Mouse (Mus musculus): Measurements from ENCODE around the gene Gm20605. TPM values are rescaled to one million over a fixed set of nuclear protein-coding genes. Genes with fewer than 3 reads are reported as not detected.

Gm20605 gene
- polyA plus RNA-seq, 1 experiment, result 3.3 TPM

- Histone ChIP-seq H3K79me2 (ENCODE audit: control insufficient read depth, insufficient read depth) (no peaks in the 10 kb centered on the region), H3K4me2 (ENCODE audit: low read depth) (no peak overlapping the region), H3ac (ENCODE audit: control insufficient read depth, insufficient read length) (no peak overlapping the region), H3K36me3 (ENCODE audit: control insufficient read depth, insufficient read depth) (no peaks in the 10 kb centered on the region), H3K4me3 (no peak overlapping the region), H3K27me3 (ENCODE audit: control insufficient read depth, insufficient read depth, insufficient read length) (no peaks in the 10 kb centered on the region)
- TF ChIP-seq SRF (IDR thresholded peaks at IDR 0.05; ENCODE audit: control insufficient read depth, insufficient read length, low read depth) (no peak), REST (IDR thresholded peaks at IDR 0.05; ENCODE audit: insufficient read depth, insufficient read length) (no peak), TCF3 (IDR thresholded peaks at IDR 0.05; ENCODE audit: insufficient read length, low read depth) (no peak), USF1 (IDR thresholded peaks at IDR 0.05; ENCODE audit: low read depth) (no peak), E2F4 (IDR thresholded peaks at IDR 0.05; ENCODE audit: insufficient read depth) (no peak), CEBPB (IDR thresholded peaks at IDR 0.05; ENCODE audit: insufficient read depth, poor library complexity, severe bottlenecking) (no peak), TCF12 (IDR thresholded peaks at IDR 0.05; ENCODE audit: insufficient read depth, poor library complexity, severe bottlenecking) (no peak), POLR2A (IDR thresholded peaks at IDR 0.05; ENCODE audit: insufficient read length, low read depth) (no peak), MYOD1 (IDR thresholded peaks at IDR 0.05; ENCODE audit: control insufficient read depth in 1 of 3, insufficient read length in 2 of 3, low read depth in 2 of 3) (no peak)
Measured at GRCm38 (mm10) chr5:137647827-137648601, 19.0 kb downstream of the Gm20605 start.

GRCm38 (mm10) chr5:137649251-137649650 is 20.3 kb downstream of the Gm20605 start:
- TF ChIP-seq TCF12 (IDR thresholded peaks at IDR 0.05; ENCODE audit: insufficient read depth, poor library complexity, severe bottlenecking), result no peak
- TF ChIP-seq POLR2A (IDR thresholded peaks at IDR 0.05; ENCODE audit: insufficient read length, low read depth), result no peak
- TF ChIP-seq REST (IDR thresholded peaks at IDR 0.05; ENCODE audit: insufficient read depth, insufficient read length), result no peak
- no peak for TF ChIP-seq USF1 (IDR thresholded peaks at IDR 0.05; ENCODE audit: low read depth)
- no peak for TF ChIP-seq MYOD1 (IDR thresholded peaks at IDR 0.05; ENCODE audit: control insufficient read depth in 1 of 3, insufficient read length in 2 of 3, low read depth in 2 of 3)
- TF ChIP-seq TCF3 (IDR thresholded peaks at IDR 0.05; ENCODE audit: insufficient read length, low read depth), result no peak
- TF ChIP-seq MYOG (IDR thresholded peaks at IDR 0.05; ENCODE audit: control insufficient read depth in 1 of 3, insufficient read depth in 1 of 3, insufficient read length in 2 of 3, low read depth in 2 of 3), result no peak
- no peak for TF ChIP-seq POLR2AphosphoS2 (IDR thresholded peaks at IDR 0.05; ENCODE audit: insufficient read length, low read depth)
- TF ChIP-seq CEBPB (IDR thresholded peaks at IDR 0.05; ENCODE audit: insufficient read depth, poor library complexity, severe bottlenecking), result no peak
- TF ChIP-seq MAX (IDR thresholded peaks at IDR 0.05; ENCODE audit: low read depth), result no peak
- no peak for TF ChIP-seq SRF (IDR thresholded peaks at IDR 0.05; ENCODE audit: control insufficient read depth, insufficient read length, low read depth)
- H3K4me2 ChIP-seq (ENCODE audit: low read depth), result no peak overlapping the region
- no peaks in the 10 kb centered on the region for H3K36me3 ChIP-seq (ENCODE audit: control insufficient read depth, insufficient read depth)
- H3K79me2 ChIP-seq (ENCODE audit: control insufficient read depth, insufficient read depth), result no peaks in the 10 kb centered on the region
- H3ac ChIP-seq (ENCODE audit: control insufficient read depth, insufficient read length), result no peak overlapping the region
- H3K4me3 ChIP-seq, result no peak overlapping the region
- H3K27me3 ChIP-seq (ENCODE audit: control insufficient read depth, insufficient read depth, insufficient read length), result no peaks in the 10 kb centered on the region

GRCm38 (mm10) chr5:137649669-137650571 is 20.9 kb downstream of the Gm20605 start:
- no peak overlapping the region for H3K4me2 ChIP-seq (ENCODE audit: low read depth)

GRCm38 (mm10) chr5:137652474-137652873 is 23.5 kb downstream of the Gm20605 start:
- H3K36me3 ChIP-seq (ENCODE audit: control insufficient read depth, insufficient read depth), result no peaks in the 10 kb centered on the region

More at GRCm38 (mm10) chr5:137649669-137650571, 20.9 kb downstream of the Gm20605 start:
- no peak for TF ChIP-seq REST (IDR thresholded peaks at IDR 0.05; ENCODE audit: insufficient read depth, insufficient read length)
- TF ChIP-seq E2F4 (IDR thresholded peaks at IDR 0.05; ENCODE audit: insufficient read depth), result no peak
- no peak for TF ChIP-seq MYOG (IDR thresholded peaks at IDR 0.05; ENCODE audit: control insufficient read depth in 1 of 3, insufficient read depth in 1 of 3, insufficient read length in 2 of 3, low read depth in 2 of 3)
- TF ChIP-seq POLR2A (IDR thresholded peaks at IDR 0.05; ENCODE audit: insufficient read length, low read depth), result no peak
- no peak for TF ChIP-seq MAX (IDR thresholded peaks at IDR 0.05; ENCODE audit: low read depth)
- no peak for TF ChIP-seq TCF12 (IDR thresholded peaks at IDR 0.05; ENCODE audit: insufficient read depth, poor library complexity, severe bottlenecking)
- no peak for TF ChIP-seq POLR2AphosphoS2 (IDR thresholded peaks at IDR 0.05; ENCODE audit: insufficient read length, low read depth)
- no peak for TF ChIP-seq USF1 (IDR thresholded peaks at IDR 0.05; ENCODE audit: low read depth)
- TF ChIP-seq SRF (IDR thresholded peaks at IDR 0.05; ENCODE audit: control insufficient read depth, insufficient read length, low read depth), result no peak
- no peak for TF ChIP-seq CEBPB (IDR thresholded peaks at IDR 0.05; ENCODE audit: insufficient read depth, poor library complexity, severe bottlenecking)
- TF ChIP-seq MYOD1 (IDR thresholded peaks at IDR 0.05; ENCODE audit: control insufficient read depth in 1 of 3, insufficient read length in 2 of 3, low read depth in 2 of 3), result no peak
- TF ChIP-seq TCF3 (IDR thresholded peaks at IDR 0.05; ENCODE audit: insufficient read length, low read depth), result no peak
- Histone ChIP-seq H3K36me3 (ENCODE audit: control insufficient read depth, insufficient read depth) (no peaks in the 10 kb centered on the region), H3K79me2 (ENCODE audit: control insufficient read depth, insufficient read depth) (no peaks in the 10 kb centered on the region), H3K4me3 (no peak overlapping the region), H3ac (ENCODE audit: control insufficient read depth, insufficient read length) (no peak overlapping the region), H3K27me3 (ENCODE audit: control insufficient read depth, insufficient read depth, insufficient read length) (no peaks in the 10 kb centered on the region)

More at GRCm38 (mm10) chr5:137652474-137652873, 23.5 kb downstream of the Gm20605 start:
- no peak for TF ChIP-seq USF1 (IDR thresholded peaks at IDR 0.05; ENCODE audit: low read depth)
- TF ChIP-seq MYOD1 (IDR thresholded peaks at IDR 0.05; ENCODE audit: control insufficient read depth in 1 of 3, insufficient read length in 2 of 3, low read depth in 2 of 3), result no peak
- no peak for TF ChIP-seq POLR2AphosphoS2 (IDR thresholded peaks at IDR 0.05; ENCODE audit: insufficient read length, low read depth)
- no peak for TF ChIP-seq MYOG (IDR thresholded peaks at IDR 0.05; ENCODE audit: control insufficient read depth in 1 of 3, insufficient read depth in 1 of 3, insufficient read length in 2 of 3, low read depth in 2 of 3)
- no peak overlapping the region for H3K4me2 ChIP-seq (ENCODE audit: low read depth)
- no peaks in the 10 kb centered on the region for H3K27me3 ChIP-seq (ENCODE audit: control insufficient read depth, insufficient read depth, insufficient read length)
- H3K4me3 ChIP-seq, result no peak overlapping the region
- no peaks in the 10 kb centered on the region for H3K79me2 ChIP-seq (ENCODE audit: control insufficient read depth, insufficient read depth)
- H3ac ChIP-seq (ENCODE audit: control insufficient read depth, insufficient read length), result no peak overlapping the region

Data from myocyte (in vitro differentiated cells).